Mouse (Mus musculus): ENCODE results near the gene Ifna2.
A peak's percentile ranks its signal among the peaks of the same experiment; 100 is the strongest.

Ifna2 gene

DNA sequence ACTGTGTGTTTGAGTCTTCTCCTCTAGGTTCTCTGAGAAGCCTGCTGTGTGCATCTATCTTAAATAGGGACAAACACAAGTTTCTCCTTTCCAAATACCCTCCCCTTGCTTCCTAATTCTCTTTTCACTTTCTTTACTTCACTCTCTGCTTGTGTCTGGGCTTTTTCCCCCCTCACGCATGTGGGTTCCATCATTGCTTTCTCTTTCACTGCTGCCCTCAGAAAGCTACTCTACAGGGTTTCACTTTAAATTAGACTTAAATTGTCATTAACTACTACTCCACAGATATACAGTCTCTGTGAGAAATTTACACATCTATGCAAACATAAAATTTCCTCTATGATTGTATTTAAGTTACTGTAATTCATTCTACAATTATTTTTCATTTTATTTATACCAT, at the start of gene Ifna2:
TSS of gene Ifna2 (minus strand) at position 101 of the 400 bp plus-strand sequence.
- no peak for DNase-seq

DNA sequence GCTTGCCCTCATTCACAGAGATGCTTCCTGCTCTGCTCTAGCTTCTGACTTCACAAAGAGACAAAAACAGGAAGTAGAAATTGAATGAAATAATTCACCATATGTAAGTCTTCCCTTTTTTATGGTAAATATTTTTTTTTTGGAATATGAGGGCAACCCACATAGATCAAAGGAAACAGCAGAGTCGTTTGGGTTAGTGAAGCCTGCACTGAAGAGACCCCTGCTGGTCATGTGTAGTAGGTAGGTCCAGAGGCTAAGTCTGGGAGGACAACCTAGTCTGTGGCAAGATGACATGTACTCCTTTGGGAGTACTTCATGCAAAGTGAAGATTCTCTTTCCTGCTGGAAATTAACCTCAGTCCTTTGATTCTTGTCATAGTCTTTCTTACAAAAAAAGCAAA, 43.6 kb upstream of the Ifna2 start:
- peak; percentile 31 for DNase-seq

DNA sequence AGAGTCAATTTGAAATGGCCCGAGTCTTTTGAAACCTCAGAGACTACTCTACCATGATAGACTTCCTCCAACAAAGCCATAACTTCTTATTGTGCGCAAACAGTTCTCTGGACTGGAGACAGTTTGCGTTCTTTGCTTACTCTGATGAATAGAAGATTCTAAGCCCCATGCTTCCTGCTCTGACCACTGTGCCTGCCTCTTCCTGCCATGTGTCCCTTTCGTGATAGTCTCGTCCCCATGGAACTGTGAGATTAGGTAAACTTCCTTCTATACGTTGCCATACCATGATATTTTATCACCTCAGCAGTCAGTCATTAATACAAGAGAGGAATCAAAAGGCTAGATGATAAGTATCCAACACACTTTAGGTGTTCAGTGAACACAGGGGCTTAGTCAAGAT, 43.0 kb upstream of the Ifna2 start:
- DNase-seq, result no peak

DNA sequence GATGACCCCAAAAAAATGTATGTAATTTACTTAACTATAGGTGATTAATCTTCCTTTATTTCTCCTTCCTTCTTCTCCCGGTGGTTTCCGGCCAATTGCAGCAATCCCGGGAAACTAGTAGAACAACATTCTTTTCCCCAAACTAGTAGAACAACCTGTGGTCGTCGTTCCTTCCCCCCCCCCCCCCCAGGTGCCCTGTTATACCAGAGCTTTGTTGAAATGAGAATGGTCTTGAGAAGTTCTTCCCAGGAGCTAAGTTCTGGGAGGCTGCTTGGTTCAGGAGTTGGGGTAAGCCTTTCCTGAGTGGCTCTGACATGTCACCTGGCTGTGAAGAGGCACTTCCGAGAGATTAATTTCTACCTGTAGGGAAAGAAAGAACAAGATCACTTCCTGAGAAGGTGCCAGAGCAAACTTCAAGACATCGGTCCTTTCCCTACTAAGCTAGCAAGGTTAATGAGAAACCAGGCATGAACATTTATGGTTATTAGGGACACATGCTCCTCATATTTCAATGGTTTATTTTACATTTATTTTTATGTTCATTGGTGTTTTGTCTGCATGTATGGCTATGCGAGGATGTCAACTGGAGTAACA, 39.9 kb upstream of the Ifna2 start:
- no peak for DNase-seq

DNA sequence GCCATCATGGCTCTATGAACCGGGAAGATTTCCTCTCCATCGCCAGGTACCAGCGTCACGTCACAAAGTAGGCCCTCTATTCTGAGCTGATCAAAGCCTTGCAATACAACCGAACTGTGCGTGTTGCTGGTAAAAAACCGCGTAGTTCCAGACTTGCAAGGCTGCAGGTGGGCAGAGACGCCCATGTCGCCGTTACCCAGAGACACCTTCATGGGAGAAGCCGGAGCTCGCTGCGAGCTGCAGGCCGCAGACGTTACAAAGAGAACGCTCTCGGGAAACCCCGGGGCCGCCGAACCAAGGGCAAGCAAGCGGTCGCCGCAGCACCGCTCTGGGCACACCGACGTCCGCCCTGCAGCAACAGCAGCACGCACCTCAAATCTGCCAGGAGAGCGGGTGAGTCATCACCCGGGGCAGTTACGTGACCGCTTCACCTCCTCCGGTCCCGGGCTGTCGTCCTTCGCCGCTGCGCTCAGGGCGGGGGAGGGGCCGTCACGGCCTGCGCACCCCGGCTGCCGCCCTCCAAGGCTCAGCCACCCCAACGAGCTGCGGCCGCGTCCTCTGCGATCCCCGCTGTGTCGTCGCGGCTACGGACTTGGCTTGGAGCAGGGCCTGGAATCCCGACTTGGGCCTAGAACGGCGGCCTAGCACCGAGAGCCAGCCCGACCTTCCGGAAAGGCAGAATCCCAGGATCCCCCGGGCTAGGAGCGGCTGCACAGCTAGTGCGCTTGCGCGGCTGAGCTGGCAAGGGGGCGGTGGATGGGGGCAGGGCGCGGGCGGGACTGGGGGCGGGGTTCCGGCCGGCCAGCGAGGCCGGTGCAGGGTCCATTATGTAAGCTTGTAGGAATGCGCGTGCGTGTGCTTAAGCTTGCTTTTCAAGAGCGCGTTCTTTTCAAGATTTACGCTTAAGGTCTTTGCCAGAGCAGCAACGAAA, 38.3 kb upstream of the Ifna2 start, which contains the start of the genes Gm26566 and Klhl9:
TSS of gene Gm26566 (plus strand) at position 15 of the 931 bp plus-strand sequence.
TSS of gene Klhl9 (minus strand) at position 675 of the 931 bp plus-strand sequence.
- peak; percentile 96 for DNase-seq

DNA sequence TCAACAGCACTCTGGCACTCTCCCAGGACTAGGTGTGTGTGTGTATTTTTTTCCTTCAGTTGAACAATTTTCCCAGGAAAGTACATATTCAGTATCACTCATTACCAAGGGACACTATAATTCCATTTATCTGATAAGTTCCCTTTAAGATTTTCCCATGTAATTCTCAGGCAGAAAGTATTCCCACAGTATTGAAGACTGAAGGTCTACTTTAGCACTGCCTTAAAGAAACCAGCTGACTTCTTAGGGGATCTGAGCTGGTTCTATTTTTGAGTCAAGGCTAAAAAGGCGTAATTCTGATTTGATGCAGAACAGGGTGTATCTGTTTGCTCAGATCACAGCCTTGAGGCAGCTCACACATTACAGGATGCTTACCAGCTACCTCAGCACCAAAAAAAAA, 35.0 kb upstream of the Ifna2 start:
- no peak for DNase-seq

DNA sequence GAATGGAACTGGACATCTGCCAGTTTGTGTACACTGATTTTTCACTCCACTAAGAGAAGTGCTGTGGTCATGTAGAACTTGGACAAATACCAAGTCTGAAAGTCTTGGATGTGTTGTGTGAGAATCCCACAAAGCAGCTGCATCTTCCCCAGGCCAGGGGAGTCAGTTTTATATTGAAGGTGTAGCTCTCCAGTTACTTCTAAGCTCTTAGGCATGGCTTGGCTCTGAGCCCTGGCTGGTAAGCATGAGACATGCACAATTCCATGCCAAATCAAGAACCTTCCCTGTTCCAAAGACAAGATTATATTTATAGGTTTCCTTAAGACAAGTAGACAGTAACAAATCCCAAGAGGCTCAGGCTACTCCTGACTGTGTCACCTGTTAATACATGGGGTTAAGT, 31.3 kb upstream of the Ifna2 start:
- DNase-seq, result no peak

DNA sequence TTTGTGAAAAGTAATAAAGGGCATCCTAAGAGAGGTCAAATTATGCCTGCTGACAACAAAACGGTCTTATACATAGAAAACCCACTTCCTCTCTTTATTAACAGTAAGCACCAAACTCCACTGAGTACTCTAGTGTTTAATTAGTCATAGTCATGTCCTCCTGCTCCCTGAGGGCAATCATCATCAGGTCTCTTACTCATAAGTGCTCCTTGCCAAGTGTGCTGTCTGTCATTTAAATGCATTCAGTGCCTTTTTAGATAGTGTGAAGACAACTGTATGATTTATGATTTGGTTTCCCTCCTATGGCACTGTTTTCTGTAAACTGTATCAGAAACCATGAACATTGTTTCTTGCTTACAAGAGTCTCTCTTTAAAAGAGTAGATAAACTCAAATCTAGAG, 30.6 kb upstream of the Ifna2 start:
- no peak for DNase-seq

DNA sequence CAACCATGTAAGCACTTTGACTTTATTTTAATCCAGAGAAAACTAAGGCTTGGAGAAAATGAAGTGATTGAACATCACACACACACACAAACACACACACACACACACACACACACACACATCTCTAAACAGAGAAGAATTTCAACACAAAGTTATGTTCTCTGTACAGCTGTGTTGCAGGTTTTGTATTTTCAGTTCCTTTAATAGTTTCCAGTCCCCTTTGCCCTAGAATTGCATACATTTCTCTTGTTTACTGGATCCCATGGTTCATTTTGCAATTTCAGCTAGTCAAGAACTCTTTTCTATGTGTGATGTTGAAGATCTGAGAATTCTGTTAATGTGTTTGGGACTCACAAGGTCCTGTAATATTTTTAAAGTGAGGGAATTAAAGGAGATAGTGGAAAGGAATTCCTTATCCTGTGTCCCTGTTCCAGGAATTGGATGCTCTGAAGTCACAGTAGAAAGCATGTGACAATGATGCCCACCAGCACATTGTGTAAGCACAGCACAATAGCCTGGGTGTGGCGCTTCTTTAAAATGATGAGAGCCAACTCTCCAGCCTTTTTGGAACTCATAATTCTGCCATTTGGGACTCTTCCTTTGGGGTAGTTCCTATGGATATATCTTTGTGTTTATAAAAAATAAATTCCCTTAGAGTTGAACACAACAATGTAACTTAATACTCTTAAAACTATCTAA, 23.6 kb upstream of the Ifna2 start:
- DNase-seq, result no peak

DNA sequence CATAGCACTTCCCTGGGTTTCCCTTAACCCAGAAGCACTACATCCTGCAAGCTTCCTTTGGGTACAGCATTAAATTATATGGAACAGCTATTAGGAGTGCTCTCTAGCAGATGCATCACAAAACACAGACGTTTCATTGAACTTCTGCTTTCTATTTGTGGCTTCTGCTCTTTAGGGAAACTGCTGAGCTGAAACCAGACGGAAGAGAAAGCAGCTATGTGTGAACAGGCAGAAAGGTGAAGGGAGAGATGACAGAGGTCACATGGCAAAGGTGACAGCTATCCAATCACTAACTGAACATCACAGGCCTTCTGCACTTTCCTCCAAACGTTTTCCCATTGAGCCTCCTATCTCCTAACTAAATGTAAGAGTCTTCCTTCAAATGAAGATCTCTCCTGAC, 22.2 kb upstream of the Ifna2 start:
- no peak for DNase-seq

DNA sequence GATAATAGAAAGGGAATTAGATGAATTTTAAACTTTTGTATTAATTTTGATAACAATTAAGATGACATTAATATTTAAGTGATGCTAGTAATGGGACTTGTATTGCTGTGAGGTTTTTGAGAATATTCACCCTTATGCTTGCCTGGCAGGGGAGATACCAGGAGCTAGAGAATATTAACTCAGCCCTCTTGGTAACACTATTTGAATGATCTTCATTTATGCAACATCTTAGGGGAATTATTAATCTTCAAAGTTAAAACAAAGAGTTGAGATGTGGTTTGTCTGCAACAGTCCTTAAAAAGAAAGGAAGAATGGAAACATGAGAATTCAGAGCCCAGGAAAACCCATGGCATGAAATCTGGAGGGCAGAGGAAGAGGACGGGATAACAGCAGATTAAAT, 15.6 kb upstream of the Ifna2 start:
- DNase-seq, result no peak

DNA sequence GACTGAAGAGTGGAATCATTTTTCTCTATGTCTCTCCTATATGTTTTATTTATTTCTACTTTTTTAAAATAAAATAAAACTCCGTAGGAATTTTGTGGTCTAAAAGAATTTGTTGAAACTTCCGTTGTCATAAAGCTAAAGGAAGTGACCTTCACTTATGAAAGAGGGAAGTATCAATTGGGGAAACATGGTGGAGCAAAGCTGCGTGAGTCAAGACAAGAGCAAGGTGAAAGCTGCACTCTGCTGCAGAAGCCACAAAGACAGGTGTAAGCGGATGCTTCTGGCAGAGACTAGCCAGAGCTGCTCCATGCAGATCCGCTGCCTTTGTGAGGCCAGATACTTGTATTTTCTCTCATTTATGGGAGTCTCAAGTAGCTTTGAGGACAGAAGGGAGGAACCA, 15.1 kb upstream of the Ifna2 start:
- no peak for DNase-seq

DNA sequence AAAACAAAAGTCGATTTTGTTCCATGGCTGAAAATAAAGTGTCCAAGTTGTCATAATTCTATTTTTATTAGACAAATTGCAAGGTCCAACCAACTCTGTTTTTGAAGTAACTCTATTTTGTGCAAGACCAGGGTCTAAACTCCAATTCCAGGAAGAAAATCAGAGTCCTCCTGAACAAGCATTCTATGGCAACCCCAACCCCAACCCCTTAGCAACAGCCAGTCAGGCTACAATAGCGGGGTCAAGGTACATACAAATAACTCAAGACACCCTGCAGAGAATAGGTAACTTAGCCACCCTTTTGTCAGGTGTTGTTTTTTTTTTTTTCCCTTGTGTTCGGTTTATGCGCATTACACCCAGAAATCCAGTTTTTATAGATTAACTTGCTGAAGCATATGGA, 14.0 kb upstream of the Ifna2 start:
- DNase-seq, result no peak

DNA sequence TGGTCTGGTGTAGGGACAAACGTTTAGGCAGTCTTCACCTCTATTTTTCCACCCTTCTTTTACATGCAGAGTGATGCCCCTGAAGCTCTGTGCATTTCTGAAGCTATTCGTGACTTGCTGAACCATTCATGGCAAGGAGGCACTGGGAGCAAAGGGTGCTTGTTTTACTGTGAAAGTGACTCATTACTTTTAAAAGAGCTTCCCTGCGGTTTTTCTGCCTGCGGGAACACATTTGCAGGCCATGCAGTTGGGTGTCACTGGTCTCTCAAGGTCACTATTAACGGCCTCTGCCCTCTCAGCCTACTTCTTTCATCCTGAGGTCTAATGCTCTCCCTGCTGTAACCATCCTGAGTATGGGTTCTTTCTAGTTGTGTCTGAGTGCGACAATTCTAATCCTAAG, 13.4 kb upstream of the Ifna2 start:
- DNase-seq, result no peak

DNA sequence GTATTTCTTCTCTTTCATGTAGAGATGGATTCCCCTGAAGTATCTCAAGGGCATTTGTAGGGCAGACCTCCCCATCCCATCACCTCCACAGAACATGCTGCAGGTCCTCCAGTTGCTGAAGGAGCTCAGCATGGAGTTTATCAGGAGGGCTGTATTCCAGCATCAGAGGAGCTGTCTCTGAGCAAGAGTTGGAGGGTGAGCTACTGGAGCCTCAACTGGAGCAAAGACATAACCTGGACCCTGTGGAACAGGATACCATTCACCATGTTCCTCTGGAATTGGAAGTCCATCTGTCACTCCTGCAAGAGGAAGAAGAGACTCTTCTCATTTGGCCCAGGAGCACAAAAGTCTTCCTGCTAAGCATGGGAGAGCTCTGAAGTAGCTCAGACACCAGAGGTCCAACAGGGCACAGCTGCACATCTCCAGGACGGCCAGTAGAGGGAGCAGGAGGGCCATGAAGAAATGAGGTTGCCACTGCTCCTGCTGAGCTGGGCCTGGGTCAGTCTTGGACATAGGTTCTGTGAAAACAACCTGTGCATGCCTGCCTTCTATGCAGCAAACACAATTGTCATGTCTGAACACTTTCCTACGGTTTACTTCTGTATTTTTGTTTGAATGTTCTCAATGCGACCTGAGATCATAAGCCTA, 12.6 kb upstream of the Ifna2 start:
- DNase-seq, result peak; percentile 74

DNA sequence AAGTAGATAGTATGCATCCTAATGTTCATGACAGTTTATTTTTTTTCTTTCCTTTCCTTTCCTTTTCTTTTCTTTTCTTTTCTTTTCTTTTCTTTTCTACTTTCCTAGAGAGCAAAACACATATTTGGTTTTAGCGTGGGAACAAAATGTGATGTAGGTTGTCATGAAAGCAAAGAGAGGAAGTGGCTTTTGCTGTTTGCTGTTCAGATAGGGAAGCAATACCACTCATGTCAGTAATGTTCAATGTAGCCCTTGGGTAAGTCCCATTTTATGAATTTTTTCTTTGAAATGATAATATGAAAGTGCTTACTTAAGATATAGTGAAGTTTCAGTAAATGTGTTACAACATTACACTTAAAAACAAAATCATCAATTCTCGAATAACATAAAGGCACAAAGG, 9.7 kb upstream of the Ifna2 start:
- DNase-seq, result no peak

DNA sequence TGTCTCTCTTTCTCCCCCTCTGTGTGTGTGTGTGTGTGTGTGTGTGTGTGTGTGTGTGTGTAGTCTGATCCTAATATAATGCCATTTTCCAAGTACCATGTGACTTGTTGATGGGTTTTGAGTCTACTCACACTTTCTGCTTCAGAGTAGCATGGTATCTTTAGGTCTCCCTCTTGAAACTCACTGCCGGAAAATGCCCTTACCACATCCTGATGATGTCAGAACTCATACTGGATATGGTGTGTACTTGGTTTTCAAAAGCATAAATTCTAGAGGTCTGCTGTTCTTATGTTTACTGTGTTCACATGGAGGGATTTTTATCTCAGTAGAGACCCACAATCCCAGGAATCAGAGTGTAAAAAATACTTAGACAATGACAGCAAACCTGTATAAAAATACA, 8.8 kb upstream of the Ifna2 start:
- DNase-seq, result no peak

DNA sequence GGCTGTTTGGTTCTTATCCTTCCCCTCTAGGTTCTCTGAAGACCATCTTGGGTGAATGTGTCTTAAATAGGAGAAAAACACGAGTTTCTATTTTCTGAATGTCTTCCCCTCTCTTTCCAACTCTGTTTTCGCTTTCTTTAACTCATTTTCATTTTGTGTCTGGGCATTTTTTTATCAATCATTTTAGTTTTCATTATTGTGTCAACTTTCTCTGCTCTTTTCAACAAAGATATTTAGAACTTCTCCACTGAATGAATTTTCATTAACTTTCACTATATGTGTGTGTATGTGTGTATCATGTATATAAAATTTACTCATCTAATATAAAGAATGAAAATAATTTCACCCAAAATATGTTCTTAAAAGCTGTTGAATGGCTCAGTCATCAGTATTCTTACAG, 7.5 kb upstream of the Ifna2 start, which contains the start of gene Ifnab:
TSS of gene Ifnab (minus strand) at position 101 of the 400 bp plus-strand sequence.
- no peak for DNase-seq

DNA sequence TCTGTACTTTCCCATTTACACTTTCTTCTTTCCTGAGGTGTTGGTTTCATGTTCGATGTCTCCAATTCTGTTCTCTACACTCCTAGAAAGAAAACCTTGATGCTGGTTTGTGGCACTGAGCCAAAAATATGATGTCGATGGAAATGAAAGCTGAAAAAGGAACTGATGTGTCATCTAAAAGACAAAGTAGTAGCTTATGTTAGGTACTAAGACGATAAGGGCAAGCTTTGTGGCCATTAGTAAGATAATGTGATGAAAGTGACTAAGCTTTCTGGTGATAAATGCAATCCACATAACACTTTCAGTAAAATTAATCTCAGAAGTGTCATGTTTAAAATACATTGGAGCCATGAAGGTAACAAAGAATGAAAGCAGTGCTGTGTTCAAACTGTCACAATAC, 2.4 kb downstream of the Ifna2 start:
- no peak for DNase-seq

DNA sequence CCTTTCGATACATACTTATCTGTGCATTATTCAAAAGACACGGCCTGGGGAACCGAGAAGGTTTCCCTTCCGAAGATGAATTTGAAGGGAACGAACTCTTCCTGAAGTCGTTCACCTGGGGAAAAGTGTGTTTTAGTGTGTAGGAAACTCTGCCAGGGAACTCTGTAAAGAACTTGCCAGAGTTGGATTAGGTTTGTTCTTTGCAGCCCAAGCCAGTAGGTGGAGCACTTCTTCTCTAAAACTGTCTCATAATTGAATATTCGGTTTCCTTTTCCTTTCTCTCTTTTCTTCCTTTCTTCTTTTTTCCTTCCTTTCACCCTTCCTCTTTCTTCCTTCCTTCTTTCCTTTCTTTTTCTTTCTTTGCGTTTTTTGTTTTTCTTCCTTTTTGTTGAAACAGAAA, 3.4 kb downstream of the Ifna2 start:
- peak; percentile 4 for DNase-seq

DNA sequence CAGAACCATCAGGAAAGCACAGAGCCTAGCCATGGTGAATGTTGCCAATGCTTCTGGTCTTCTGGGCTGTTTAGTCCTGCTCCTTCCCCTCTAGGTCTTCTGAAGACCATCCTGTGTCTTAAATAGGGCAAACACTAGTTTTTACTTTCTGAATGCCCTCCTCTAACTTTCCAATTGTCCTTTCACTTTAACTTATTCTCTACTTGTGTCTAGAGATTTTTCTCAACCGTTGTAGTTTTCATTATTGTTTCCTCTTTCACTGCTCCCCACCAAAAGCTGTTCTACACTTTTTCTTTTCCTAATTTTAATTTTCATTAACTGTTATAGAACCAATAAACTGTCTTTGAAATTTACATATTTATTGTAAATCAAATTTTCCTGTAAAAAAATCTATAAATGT, 6.9 kb downstream of the Ifna2 start, which contains the start of gene Ifna16:
TSS of gene Ifna16 (minus strand) at position 101 of the 400 bp plus-strand sequence.
- no peak for DNase-seq

DNA sequence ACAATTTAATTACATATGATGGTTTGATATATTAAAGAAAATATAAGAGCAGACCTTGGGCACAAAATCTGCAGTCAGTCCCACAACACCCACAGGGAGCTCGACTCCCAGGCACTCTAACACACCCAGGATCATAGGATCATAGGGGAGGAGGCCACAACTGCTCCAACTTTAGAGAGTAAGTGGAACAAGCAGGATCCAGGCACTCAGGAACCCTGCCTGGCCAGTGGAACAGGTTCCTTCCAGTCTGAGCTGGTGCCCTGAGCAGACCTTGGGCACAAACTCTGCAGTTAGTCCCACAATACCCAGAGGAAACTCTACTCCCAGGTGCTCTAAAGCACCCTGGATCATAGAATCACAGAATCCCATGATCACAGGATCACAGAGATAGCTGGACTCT, 28.3 kb downstream of the Ifna2 start:
- DNase-seq, result no peak

DNA sequence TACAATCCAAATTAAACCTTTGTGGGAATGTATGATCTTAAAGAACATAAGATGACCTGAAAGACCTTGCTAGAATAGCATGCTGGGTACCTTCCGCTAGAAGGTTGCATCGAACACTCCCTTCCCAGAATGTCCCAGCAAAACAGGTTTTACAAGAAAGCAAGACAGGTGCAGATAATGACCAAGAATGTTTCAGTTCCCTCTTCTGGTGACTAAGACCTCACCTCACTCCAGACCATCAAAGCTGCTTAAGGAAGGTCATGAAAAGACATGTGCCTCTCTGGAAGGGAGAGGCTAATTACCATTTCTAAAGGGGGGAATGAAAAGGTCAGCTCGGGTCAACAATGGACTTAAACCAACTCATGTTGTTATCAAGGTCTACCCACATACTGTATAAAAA, 30.1 kb downstream of the Ifna2 start:
- no peak for DNase-seq
